Mouse (Mus musculus) ES-E14 (cell line): ENCODE measurements around the gene Psmd7.

Source experiments
- CHD2 ChIP-seq: IDR thresholded peaks from 2 replicates; pipeline ENCODE4 v1.6.1; 2014; ENCODE audit warnings: mild to moderate bottlenecking, low read depth, low read length, inconsistent platforms
- HCFC1 ChIP-seq: IDR thresholded peaks from 2 replicates; pipeline ENCODE4 v1.6.1; 2012; ENCODE audit warnings: low read length, inconsistent platforms, borderline replicate concordance; ENCODE audit not compliant: insufficient read depth

DNA sequence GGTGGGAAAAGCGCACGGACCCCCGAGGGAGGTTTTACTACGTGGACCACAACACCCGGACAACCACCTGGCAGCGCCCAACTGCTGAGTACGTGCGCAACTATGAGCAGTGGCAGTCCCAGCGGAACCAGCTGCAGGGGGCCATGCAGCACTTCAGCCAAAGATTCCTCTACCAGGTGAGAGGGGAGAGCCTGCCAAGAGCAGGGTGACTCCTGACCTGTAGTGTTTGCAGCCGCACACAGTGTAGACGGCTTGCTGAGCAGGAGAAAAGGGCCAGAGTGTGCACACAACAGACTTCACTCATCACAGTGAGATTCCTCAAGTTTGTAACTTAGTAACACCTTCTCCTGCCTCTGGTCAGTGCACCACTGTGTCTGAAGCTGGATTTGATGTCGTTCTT is 47.6 kb downstream of the Psmd7 start:
- TF ChIP-seq HCFC1: no peak
- TF ChIP-seq CHD2: no peak
